ENCODE assay signal across 8 mouse cellular contexts in genomic region chr12:59011844-59012709, GRCm38 (mm10). TPM values are rescaled to one million over a fixed set of nuclear protein-coding genes. Genes with fewer than 3 reads are reported as not detected.
A peak's percentile ranks its signal among the peaks of the same experiment; 100 is the strongest.
DNase-seq lines count a peak whose midpoint lies in the region; ATAC-seq and TF ChIP-seq lines count a peak whose summit lies in the region.

TSS of gene Sec23a (minus strand) at chr12:59012017.

- TF ChIP-seq CTCF in C2C12 (IDR thresholded peaks at IDR 0.05; ENCODE audit: control insufficient read depth, insufficient read depth, insufficient read length) = no peak
- no peak for TF ChIP-seq CTCF in brain, embryonic 14.5 days (IDR thresholded peaks at IDR 0.05; ENCODE audit: borderline replicate concordance, extremely low read depth, insufficient read depth, insufficient read length)
- 0 out of 2 replicates have a peak, but pooled peaks have one; percentile 1 for TF ChIP-seq CTCF in kidney, postnatal 0 days (IDR thresholded peaks at IDR 0.05; ENCODE audit: low read depth)

- H3K27ac ChIP-seq in heart, embryonic 12.5 days (ENCODE audit: poor library complexity, severe bottlenecking) = peak within 1 kb of the TSS; percentile 94
- H3K27ac ChIP-seq in kidney, postnatal 0 days = peak within 1 kb of the TSS; percentile 94
- H3K27ac ChIP-seq in liver, embryonic 11.5 days (ENCODE audit: low read depth, low read length) = peak within 1 kb of the TSS; percentile 85
- H3K27ac ChIP-seq in stomach, embryonic 14.5 days (ENCODE audit: low read length) = peak within 1 kb of the TSS; percentile 93

- H3K9me3 ChIP-seq in erythroblast, embryonic 14.5 days (ENCODE audit: control insufficient read depth, low read length) = no peaks in the 10 kb centered on the region
- no peaks in the 10 kb centered on the region for H3K9me3 ChIP-seq in heart, embryonic 12.5 days (replicated peaks)
- no peaks in the 10 kb centered on the region for H3K9me3 ChIP-seq in kidney, postnatal 0 days (replicated peaks; ENCODE audit: low read length)
- no peaks in the 10 kb centered on the region for H3K9me3 ChIP-seq in liver, embryonic 11.5 days (ENCODE audit: control insufficient read depth, low read length)
- H3K9me3 ChIP-seq in stomach, embryonic 14.5 days (ENCODE audit: control insufficient read depth, low read depth, low read length) = no peaks in the 10 kb centered on the region

- ATAC-seq in heart, embryonic 12.5 days (ENCODE audit: insufficient number of reproducible peaks, low FRiP score) = peak; percentile 97
- ATAC-seq in kidney, postnatal 0 days (replicated peaks; ENCODE audit: low FRiP score, low read depth) = peak; percentile 98
- ATAC-seq in liver, embryonic 11.5 days (replicated peaks; ENCODE audit: low FRiP score) = peak; percentile 94
- peak; percentile 95 for ATAC-seq in stomach, embryonic 14.5 days (ENCODE audit: insufficient number of reproducible peaks, insufficient read depth, low FRiP score, low read depth)

- peak within 1 kb of the TSS; percentile 73 for H3K4me2 ChIP-seq in heart, embryonic 12.5 days
- peak within 1 kb of the TSS; percentile 86 for H3K4me2 ChIP-seq in kidney, postnatal 0 days (ENCODE audit: low read length)
- peak within 1 kb of the TSS; percentile 78 for H3K4me2 ChIP-seq in liver, embryonic 11.5 days
- H3K4me2 ChIP-seq in stomach, embryonic 14.5 days (replicated peaks; ENCODE audit: low read depth, low read length) = peak within 1 kb of the TSS; percentile 87

- H3K9ac ChIP-seq in heart, embryonic 12.5 days = peak within 1 kb of the TSS; percentile 92
- peak within 1 kb of the TSS; percentile 82 for H3K9ac ChIP-seq in kidney, postnatal 0 days (ENCODE audit: low read depth, low read length)
- H3K9ac ChIP-seq in liver, embryonic 11.5 days (ENCODE audit: low read depth, low read length) = peak within 1 kb of the TSS; percentile 90
- peak within 1 kb of the TSS; percentile 76 for H3K9ac ChIP-seq in stomach, embryonic 14.5 days (replicated peaks; ENCODE audit: low read depth, low read length)

- H3K79me3 ChIP-seq in C2C12 (ENCODE audit: low read depth) = peaks cover 20% of the 10 kb centered on the region

- peak within 1 kb of the TSS; percentile 92 for H3ac ChIP-seq in C2C12 (ENCODE audit: control insufficient read depth, insufficient read length, low read depth)

- H3K36me3 ChIP-seq in C2C12 (ENCODE audit: control insufficient read depth, insufficient read depth) = peaks cover 25% of the 10 kb centered on the region
- H3K36me3 ChIP-seq in erythroblast, embryonic 14.5 days (ENCODE audit: control insufficient read depth) = peaks cover 33% of the 10 kb centered on the region
- peaks cover 19% of the 10 kb centered on the region for H3K36me3 ChIP-seq in heart, embryonic 12.5 days
- H3K36me3 ChIP-seq in kidney, postnatal 0 days (ENCODE audit: insufficient read depth, low read length) = peaks cover 2% of the 10 kb centered on the region; the same call in 1 of the 2 replicates
- H3K36me3 ChIP-seq in liver, embryonic 11.5 days (ENCODE audit: control insufficient read depth, insufficient read depth, low read length) = peaks cover 4% of the 10 kb centered on the region; the same call in 1 of the 2 replicates
- H3K36me3 ChIP-seq in stomach, embryonic 14.5 days (ENCODE audit: control insufficient read depth, insufficient read depth, low read length) = peaks cover 1% of the 10 kb centered on the region; the same call in 1 of the 2 replicates

- H3K79me2 ChIP-seq in C2C12 (ENCODE audit: control insufficient read depth, insufficient read depth) = peaks cover 48% of the 10 kb centered on the region

- H3K4me1 ChIP-seq in erythroblast, embryonic 14.5 days (ENCODE audit: control insufficient read depth) = peaks cover 46% of the 10 kb centered on the region
- H3K4me1 ChIP-seq in heart, embryonic 12.5 days (replicated peaks) = peaks cover 22% of the 10 kb centered on the region
- peaks cover 12% of the 10 kb centered on the region for H3K4me1 ChIP-seq in kidney, postnatal 0 days (replicated peaks; ENCODE audit: insufficient read depth, low read length)
- peaks cover 8% of the 10 kb centered on the region for H3K4me1 ChIP-seq in liver, embryonic 11.5 days (replicated peaks; ENCODE audit: control insufficient read depth, insufficient read depth, low read length)
- peaks cover 15% of the 10 kb centered on the region for H3K4me1 ChIP-seq in stomach, embryonic 14.5 days (ENCODE audit: control insufficient read depth, insufficient read depth, low read length)

- no peaks in the 10 kb centered on the region for H3K27me3 ChIP-seq in C2C12 (ENCODE audit: control insufficient read depth, insufficient read depth, insufficient read length)
- H3K27me3 ChIP-seq in erythroblast, embryonic 14.5 days (ENCODE audit: control insufficient read depth) = no peaks in the 10 kb centered on the region
- no peaks in the 10 kb centered on the region for H3K27me3 ChIP-seq in heart, embryonic 12.5 days (replicated peaks)
- H3K27me3 ChIP-seq in kidney, postnatal 0 days (ENCODE audit: insufficient read depth, low read length) = no peaks in the 10 kb centered on the region
- H3K27me3 ChIP-seq in liver, embryonic 11.5 days (replicated peaks; ENCODE audit: control insufficient read depth, insufficient read depth, low read length) = no peaks in the 10 kb centered on the region
- H3K27me3 ChIP-seq in stomach, embryonic 14.5 days (ENCODE audit: control insufficient read depth, insufficient read depth, low read length) = no peaks in the 10 kb centered on the region

- peak; percentile 74; the same call in 1 of the 2 replicates for TF ChIP-seq POLR2A in brain, embryonic 14.5 days (IDR thresholded peaks at IDR 0.05; ENCODE audit: borderline replicate concordance, extremely low read depth, insufficient read depth, insufficient read length, poor library complexity, severe bottlenecking)

- DNase-seq in brain, embryonic 14.5 days (ENCODE audit: low read depth) = peak; percentile 99
- peak; percentile 99 for DNase-seq in kidney, postnatal 0 days (ENCODE audit: low spot score)
- peak; percentile 100 for DNase-seq in liver, embryonic 11.5 days (ENCODE audit: low spot score)
- peak; percentile 99 for DNase-seq in naive thymus-derived CD4-positive, alpha-beta T cell, adult 2 months (ENCODE audit: low read depth)

- WGBS in heart, embryonic 12.5 days = under 1% methylated on average over 48 of the region's 48 CpGs
- WGBS in kidney, postnatal 0 days = under 1% methylated on average over 48 of the region's 48 CpGs
- under 1% methylated on average over 48 of the region's 48 CpGs for WGBS in liver, embryonic 11.5 days
- under 1% methylated on average over 48 of the region's 48 CpGs for WGBS in stomach, embryonic 14.5 days

- peak within 1 kb of the TSS; percentile 82 for H3K4me3 ChIP-seq in C2C12 (ENCODE audit: insufficient read depth, poor library complexity, severe bottlenecking)
- peak within 1 kb of the TSS; percentile 88 for H3K4me3 ChIP-seq in erythroblast, embryonic 14.5 days (replicated peaks)
- H3K4me3 ChIP-seq in heart, embryonic 12.5 days = peak within 1 kb of the TSS; percentile 86
- H3K4me3 ChIP-seq in kidney, postnatal 0 days (replicated peaks; ENCODE audit: low read depth, low read length) = peak within 1 kb of the TSS; percentile 70
- peak within 1 kb of the TSS; percentile 63 for H3K4me3 ChIP-seq in liver, embryonic 11.5 days (ENCODE audit: low read depth, low read length)
- peak within 1 kb of the TSS; percentile 88 for H3K4me3 ChIP-seq in stomach, embryonic 14.5 days (ENCODE audit: low read depth, low read length)

TF ChIP-seq in C2C12, 6 proteins besides CTCF, POLR2A, EP300 and RAD21:
- TF ChIP-seq MYOD1 (IDR thresholded peaks at IDR 0.05; ENCODE audit: control insufficient read depth, insufficient read length, low read depth) (no peak), CEBPB (IDR thresholded peaks at IDR 0.05; ENCODE audit: low read depth) (no peak), USF1 (IDR thresholded peaks at IDR 0.05; ENCODE audit: low read depth) (no peak), MAX (IDR thresholded peaks at IDR 0.05) (no peak), FOSL1 (IDR thresholded peaks at IDR 0.05; ENCODE audit: insufficient read depth, low read length, poor library complexity, severe bottlenecking) (no peak), MYOG (IDR thresholded peaks at IDR 0.05; ENCODE audit: control insufficient read depth, extremely low read depth, insufficient read length) (no peak)
TF ChIP-seq in C2C12: peak in this region for 0.

RNA-seq across cellular contexts. Expression of gene Sec23a, which starts in this region (rescaled TPM):
- 14.4 TPM for polyA plus RNA-seq in C2C12 (2012; fragmentation: generic; extraction: Trizol)
- polyA plus RNA-seq in brain, embryonic 14.5 days (2012; rRNA removed) = 54.5 and 67.7 TPM in 2 replicates
- polyA plus RNA-seq in erythroblast, embryonic 14.5 days (2012) = 0.37 and 0.60 TPM in 2 replicates
- polyA plus RNA-seq in heart, embryonic 12.5 days (2016; fragmentation: Nextera tagmentation; extraction: Ambion mirVana) = 93.0 and 97.1 TPM in 2 replicates
- polyA plus RNA-seq in kidney, postnatal 0 days (2015; fragmentation: Nextera tagmentation; extraction: Ambion mirVana) = 49.5 and 56.9 TPM in 2 replicates
- 42.5 and 51.6 TPM in 2 replicates for polyA plus RNA-seq in liver, embryonic 11.5 days (2014; fragmentation: Nextera tagmentation; extraction: Ambion mirVana)
- 80.6 and 88.4 TPM in 2 replicates for polyA plus RNA-seq in stomach, embryonic 14.5 days (2014; fragmentation: Nextera tagmentation; extraction: Ambion mirVana)

Comparison
In these comparisons a context has a peak if more than half of its experiments do, and no peak if none do; other contexts are left out.
1. Peak in every context shown above with its lines: DNase-seq, ATAC-seq, H3K4me3 ChIP-seq and H3K27ac ChIP-seq.